Mouse (Mus musculus): Measurements from ENCODE around the gene Lpin3. TPM values are rescaled to one million over a fixed set of nuclear protein-coding genes. Genes with fewer than 3 reads are reported as not detected.
A peak's percentile ranks its signal among the peaks of the same experiment; 100 is the strongest.

Gene Lpin3
- total and polyA plus RNA-seq, 2 experiments from 2014 or later = 0.38 to 1.1 TPM

DNA sequence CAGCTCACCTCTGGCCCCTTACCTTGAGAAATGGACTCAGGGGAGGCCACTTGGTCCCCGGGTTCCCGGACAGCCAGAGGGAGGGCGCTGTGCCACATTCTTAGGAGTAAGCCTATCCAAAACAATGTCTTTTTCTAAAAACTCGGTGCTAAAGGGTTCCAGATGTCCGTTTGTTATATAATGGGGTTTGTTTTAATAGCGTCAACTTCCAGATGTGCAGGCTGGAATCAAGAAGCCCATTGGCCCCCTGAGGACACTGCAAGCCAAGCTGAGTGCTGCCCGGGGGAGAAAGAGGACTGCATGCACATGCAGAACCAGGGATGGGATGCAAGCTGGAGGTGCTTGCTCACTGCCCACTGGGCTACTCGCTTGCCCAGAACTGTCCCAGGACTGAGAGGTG lies 51.9 kb downstream of the Lpin3 start:
- H3K27ac ChIP-seq (ENCODE audit: low read depth, low read length) = no peak overlapping the region
- no peak overlapping the region for H3K4me3 ChIP-seq (ENCODE audit: low read depth, low read length)
- H3K4me2 ChIP-seq (ENCODE audit: low read depth, low read length, poor library complexity, severe bottlenecking) = no peak overlapping the region
- ATAC-seq (ENCODE audit: low FRiP score) = no peak
- no peak overlapping the region for H3K9ac ChIP-seq (replicated peaks; ENCODE audit: low read length, poor library complexity, severe bottlenecking)
- DNase-seq (ENCODE audit: low spot score) = no peak
- H3K27me3 ChIP-seq (ENCODE audit: insufficient read depth, low read length) = no peaks in the 10 kb centered on the region
- no peaks in the 10 kb centered on the region for H3K4me1 ChIP-seq (ENCODE audit: insufficient read depth, low read length)
- WGBS = 77% methylated on average over 8 of the region's 8 CpGs
- no peaks in the 10 kb centered on the region for H3K9me3 ChIP-seq (ENCODE audit: low read length)
- no peaks in the 10 kb centered on the region for H3K36me3 ChIP-seq (ENCODE audit: insufficient read depth, low read length)
- TF ChIP-seq CTCF (IDR thresholded peaks at IDR 0.05) = no peak

DNA sequence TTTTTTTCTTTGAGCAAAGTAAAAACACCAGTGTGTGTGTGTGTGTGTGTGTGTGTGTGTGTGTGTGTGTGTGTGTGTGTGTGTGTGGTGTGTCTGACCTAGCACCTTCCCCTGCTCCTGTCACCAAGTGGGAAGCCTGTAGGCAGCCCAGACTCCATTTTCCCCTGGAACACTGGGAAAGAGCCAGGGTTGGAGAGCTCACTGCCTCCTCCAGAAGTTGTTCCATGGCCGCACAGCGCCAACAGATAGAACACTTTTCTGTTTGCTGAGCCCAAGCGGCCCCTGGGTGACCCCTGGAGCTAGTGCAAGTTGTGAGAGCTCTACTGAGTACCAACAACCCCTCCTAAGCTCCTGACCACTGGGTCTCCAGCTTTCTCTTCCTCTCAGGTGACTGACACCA lies 52.5 kb downstream of the Lpin3 start:
- Histone ChIP-seq H3K9ac (replicated peaks; ENCODE audit: low read length, poor library complexity, severe bottlenecking) (no peak overlapping the region), H3K4me2 (ENCODE audit: low read depth, low read length, poor library complexity, severe bottlenecking) (no peak overlapping the region), H3K27ac (ENCODE audit: low read depth, low read length) (no peak overlapping the region), H3K9me3 (ENCODE audit: low read length) (no peaks in the 10 kb centered on the region), H3K4me1 (ENCODE audit: insufficient read depth, low read length) (no peaks in the 10 kb centered on the region), H3K4me3 (ENCODE audit: low read depth, low read length) (no peak overlapping the region), H3K36me3 (ENCODE audit: insufficient read depth, low read length) (no peaks in the 10 kb centered on the region), H3K27me3 (ENCODE audit: insufficient read depth, low read length) (no peaks in the 10 kb centered on the region)
- 87% methylated on average over 3 of the region's 3 CpGs for WGBS
- ATAC-seq (ENCODE audit: low FRiP score) (no peak), DNase-seq (ENCODE audit: low spot score) (no peak)
- no peak for TF ChIP-seq CTCF (IDR thresholded peaks at IDR 0.05)

DNA sequence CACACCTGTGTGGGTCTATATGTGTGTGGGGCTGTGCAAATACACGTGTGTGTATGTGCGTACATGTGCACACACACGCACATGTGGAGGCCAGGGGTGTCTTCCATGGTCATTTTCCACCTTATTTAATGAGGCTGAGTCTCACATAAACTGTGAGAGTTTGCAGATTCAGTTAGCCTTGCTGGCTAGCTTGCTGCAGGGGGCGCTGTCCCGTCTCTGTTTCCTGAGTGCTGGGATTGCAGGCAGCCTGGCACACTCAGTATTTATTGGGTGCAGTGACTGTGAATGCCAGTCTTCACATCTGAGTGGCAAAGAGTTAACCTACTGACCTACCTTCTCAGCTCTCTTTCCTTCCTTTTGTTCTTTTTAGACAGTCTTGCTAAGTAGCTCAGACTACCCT lies 53.4 kb downstream of the Lpin3 start:
- H3K27me3 ChIP-seq (ENCODE audit: insufficient read depth, low read length) = no peaks in the 10 kb centered on the region
- WGBS = 71% methylated on average over 5 of the region's 5 CpGs
- ATAC-seq (ENCODE audit: low FRiP score) (no peak), DNase-seq (ENCODE audit: low spot score) (no peak)
- H3K9ac ChIP-seq (replicated peaks; ENCODE audit: low read length, poor library complexity, severe bottlenecking) = no peak overlapping the region
- no peak overlapping the region for H3K4me2 ChIP-seq (ENCODE audit: low read depth, low read length, poor library complexity, severe bottlenecking)
- no peak overlapping the region for H3K4me3 ChIP-seq (ENCODE audit: low read depth, low read length)
- no peaks in the 10 kb centered on the region for H3K9me3 ChIP-seq (ENCODE audit: low read length)
- TF ChIP-seq CTCF (IDR thresholded peaks at IDR 0.05) = peak; percentile 44
- H3K27ac ChIP-seq (ENCODE audit: low read depth, low read length) = no peak overlapping the region
- no peaks in the 10 kb centered on the region for H3K36me3 ChIP-seq (ENCODE audit: insufficient read depth, low read length)
- H3K4me1 ChIP-seq (ENCODE audit: insufficient read depth, low read length) = no peaks in the 10 kb centered on the region

DNA sequence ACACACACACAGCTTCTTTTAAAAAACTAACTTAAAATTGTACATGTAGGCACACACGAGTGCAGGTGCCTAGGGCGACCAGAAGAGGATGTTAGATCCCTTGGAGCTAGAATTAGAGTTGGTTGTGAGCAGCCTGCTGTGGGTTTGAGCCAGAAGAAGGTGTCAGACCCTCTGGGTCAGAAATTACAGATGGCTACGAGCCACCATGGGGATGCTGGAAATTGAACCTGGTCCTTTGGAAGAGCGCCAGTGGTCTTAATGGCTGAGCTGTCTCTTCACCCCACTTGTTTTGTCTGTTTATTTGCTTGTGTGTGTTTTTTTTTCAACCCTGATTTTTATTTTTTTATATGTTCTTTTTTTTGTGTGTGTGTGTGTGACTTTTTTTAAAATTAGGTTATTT lies 54.0 kb downstream of the Lpin3 start:
- no peaks in the 10 kb centered on the region for H3K27me3 ChIP-seq (ENCODE audit: insufficient read depth, low read length)
- 75% methylated on average over 4 of the region's 4 CpGs for WGBS
- no peaks in the 10 kb centered on the region for H3K36me3 ChIP-seq (ENCODE audit: insufficient read depth, low read length)
- no peak for TF ChIP-seq CTCF (IDR thresholded peaks at IDR 0.05)
- DNase-seq (ENCODE audit: low spot score) = peak; percentile 42
- H3K4me1 ChIP-seq (ENCODE audit: insufficient read depth, low read length) = no peaks in the 10 kb centered on the region
- no peak overlapping the region for H3K9ac ChIP-seq (replicated peaks; ENCODE audit: low read length, poor library complexity, severe bottlenecking)
- H3K4me3 ChIP-seq (ENCODE audit: low read depth, low read length) = no peak overlapping the region
- no peak for ATAC-seq (ENCODE audit: low FRiP score)
- H3K27ac ChIP-seq (ENCODE audit: low read depth, low read length) = no peak overlapping the region
- H3K9me3 ChIP-seq (ENCODE audit: low read length) = no peaks in the 10 kb centered on the region
- H3K4me2 ChIP-seq (ENCODE audit: low read depth, low read length, poor library complexity, severe bottlenecking) = no peak overlapping the region

DNA sequence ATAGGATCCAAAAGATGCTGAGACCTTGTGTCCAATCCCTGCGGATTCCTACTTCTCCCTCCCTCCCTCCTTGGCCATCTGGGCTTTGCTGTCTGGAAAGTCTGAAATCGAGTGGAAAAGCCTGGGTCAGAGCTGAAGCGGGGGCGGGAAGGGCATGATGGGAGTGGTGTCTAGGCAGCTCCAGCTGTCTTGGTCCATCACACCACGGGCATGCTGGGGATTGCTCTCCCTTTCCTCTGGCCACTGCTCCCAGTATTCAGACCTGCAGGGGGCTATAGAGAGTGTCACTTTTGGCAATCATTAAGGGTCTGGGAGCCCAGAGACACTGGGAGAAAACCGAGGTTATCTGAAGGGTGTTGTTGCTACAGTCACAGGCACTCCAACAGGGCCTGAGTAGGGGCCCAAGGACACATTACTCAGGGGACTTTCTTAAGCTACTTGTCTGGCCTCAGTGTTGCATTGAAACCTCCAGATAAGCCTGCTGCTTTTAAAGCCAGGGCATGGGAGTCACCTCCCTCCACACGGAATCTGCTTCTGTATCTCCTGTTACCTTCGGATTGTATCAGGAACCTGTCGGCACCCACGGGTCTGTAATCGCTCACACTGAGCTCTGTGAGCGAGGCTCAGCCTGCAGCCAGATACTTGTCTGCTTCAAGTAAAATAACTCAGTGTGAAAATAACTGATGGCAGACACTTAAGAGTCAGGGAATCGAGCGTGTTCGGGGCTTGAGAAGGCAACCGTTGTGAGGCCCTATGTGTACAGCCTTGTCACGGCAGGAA lies 60.6 kb downstream of the Lpin3 start:
- Histone ChIP-seq H3K36me3 (ENCODE audit: insufficient read depth, low read length) (no peaks in the 10 kb centered on the region; the same call in 1 of the 2 replicates), H3K4me2 (ENCODE audit: low read depth, low read length, poor library complexity, severe bottlenecking) (no peak overlapping the region), H3K27ac (ENCODE audit: low read depth, low read length) (no peak overlapping the region), H3K4me1 (ENCODE audit: insufficient read depth, low read length) (no peaks in the 10 kb centered on the region), H3K9me3 (ENCODE audit: low read length) (no peaks in the 10 kb centered on the region), H3K27me3 (ENCODE audit: insufficient read depth, low read length) (no peaks in the 10 kb centered on the region), H3K9ac (replicated peaks; ENCODE audit: low read length, poor library complexity, severe bottlenecking) (no peak overlapping the region), H3K4me3 (ENCODE audit: low read depth, low read length) (no peak overlapping the region)
- peak; percentile 24 for DNase-seq (ENCODE audit: low spot score)
- WGBS = 67% methylated on average over 17 of the region's 17 CpGs
- ATAC-seq (ENCODE audit: low FRiP score) = no peak
- TF ChIP-seq CTCF (IDR thresholded peaks at IDR 0.05) = peak; percentile 10; the same call in 1 of the 2 replicates

DNA sequence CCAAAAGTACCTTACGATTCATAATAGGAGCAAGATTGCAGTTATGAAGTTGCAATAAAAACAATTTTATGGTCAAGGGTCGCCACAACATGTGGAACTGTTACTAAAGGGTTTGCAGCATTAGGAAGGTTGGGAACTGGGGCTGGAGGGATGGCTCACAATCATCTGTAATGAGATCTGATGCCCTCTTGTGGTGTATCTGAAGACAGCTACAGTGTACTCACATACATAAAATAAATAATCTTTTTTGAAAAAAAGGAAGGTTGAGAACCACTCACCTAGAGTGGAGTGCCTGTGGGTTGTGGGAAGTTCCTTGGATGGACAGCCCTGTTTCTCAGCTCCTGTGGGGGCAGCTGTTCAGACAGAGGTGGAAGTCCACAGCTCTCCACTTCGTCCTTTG lies 62.0 kb downstream of the Lpin3 start:
- WGBS = 72% methylated on average over 3 of the region's 3 CpGs
- H3K9ac ChIP-seq (replicated peaks; ENCODE audit: low read length, poor library complexity, severe bottlenecking) = no peak overlapping the region
- H3K4me2 ChIP-seq (ENCODE audit: low read depth, low read length, poor library complexity, severe bottlenecking) = no peak overlapping the region
- ATAC-seq (ENCODE audit: low FRiP score) (no peak), DNase-seq (ENCODE audit: low spot score) (peak; percentile 43)
- peak; percentile 73 for TF ChIP-seq CTCF (IDR thresholded peaks at IDR 0.05)
- H3K9me3 ChIP-seq (ENCODE audit: low read length) = no peaks in the 10 kb centered on the region
- no peaks in the 10 kb centered on the region for H3K27me3 ChIP-seq (ENCODE audit: insufficient read depth, low read length)
- no peak overlapping the region for H3K27ac ChIP-seq (ENCODE audit: low read depth, low read length)
- no peaks in the 10 kb centered on the region; the same call in 1 of the 2 replicates for H3K36me3 ChIP-seq (ENCODE audit: insufficient read depth, low read length)
- H3K4me1 ChIP-seq (ENCODE audit: insufficient read depth, low read length) = no peaks in the 10 kb centered on the region
- no peak overlapping the region for H3K4me3 ChIP-seq (ENCODE audit: low read depth, low read length)

Data from midbrain, postnatal 0 days (tissue).